Mouse (Mus musculus) retina, postnatal 7 days (tissue): ENCODE measurements around the gene Cbx4.

ENCODE experiments used
- DNase-seq: peaks from one replicate; pipeline ENCODE4 v3.0.0-alpha.2; 2012; ENCODE audit warnings: low read depth, low spot score

Cbx4 gene

GRCm38 (mm10) chr11:119084446-119085278, 1.4 kb downstream of the Cbx4 start:
- DNase-seq = no peak

DNA sequence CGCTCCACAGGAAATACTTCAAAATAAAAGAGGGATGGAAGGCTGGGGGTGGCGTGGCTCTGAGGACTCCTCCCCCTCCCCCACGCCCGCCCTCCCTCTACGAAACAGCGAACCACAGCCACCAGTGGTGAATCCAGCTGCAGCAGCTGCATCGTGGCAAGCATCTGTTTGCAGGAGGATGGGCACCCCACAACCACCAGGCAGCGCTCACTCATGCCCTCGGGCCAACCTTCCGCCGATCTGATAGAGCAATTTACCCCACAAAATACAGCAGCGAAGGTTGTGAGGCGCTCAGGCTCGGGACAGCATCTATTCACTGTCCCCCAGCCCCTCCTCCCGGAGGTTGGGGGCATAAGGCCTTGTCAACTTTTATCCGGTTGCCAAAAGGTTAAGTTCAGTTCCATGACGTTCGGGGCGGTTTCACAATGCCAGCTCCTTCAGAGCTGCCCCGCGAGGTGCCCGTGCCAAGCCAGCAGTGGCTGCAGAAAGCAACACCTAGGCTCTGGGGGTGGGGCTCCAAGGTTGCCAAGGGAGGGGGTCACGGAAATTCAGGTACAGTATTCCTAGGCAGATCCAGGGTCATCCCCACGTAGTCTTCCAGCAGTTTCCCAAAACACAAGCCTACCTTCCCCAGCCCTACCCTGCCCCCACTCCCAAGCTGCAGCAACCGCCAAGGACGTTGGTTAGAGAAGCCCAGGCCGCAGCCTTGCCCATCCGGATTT, 2.1 kb downstream of the Cbx4 start:
- no peak for DNase-seq

DNA sequence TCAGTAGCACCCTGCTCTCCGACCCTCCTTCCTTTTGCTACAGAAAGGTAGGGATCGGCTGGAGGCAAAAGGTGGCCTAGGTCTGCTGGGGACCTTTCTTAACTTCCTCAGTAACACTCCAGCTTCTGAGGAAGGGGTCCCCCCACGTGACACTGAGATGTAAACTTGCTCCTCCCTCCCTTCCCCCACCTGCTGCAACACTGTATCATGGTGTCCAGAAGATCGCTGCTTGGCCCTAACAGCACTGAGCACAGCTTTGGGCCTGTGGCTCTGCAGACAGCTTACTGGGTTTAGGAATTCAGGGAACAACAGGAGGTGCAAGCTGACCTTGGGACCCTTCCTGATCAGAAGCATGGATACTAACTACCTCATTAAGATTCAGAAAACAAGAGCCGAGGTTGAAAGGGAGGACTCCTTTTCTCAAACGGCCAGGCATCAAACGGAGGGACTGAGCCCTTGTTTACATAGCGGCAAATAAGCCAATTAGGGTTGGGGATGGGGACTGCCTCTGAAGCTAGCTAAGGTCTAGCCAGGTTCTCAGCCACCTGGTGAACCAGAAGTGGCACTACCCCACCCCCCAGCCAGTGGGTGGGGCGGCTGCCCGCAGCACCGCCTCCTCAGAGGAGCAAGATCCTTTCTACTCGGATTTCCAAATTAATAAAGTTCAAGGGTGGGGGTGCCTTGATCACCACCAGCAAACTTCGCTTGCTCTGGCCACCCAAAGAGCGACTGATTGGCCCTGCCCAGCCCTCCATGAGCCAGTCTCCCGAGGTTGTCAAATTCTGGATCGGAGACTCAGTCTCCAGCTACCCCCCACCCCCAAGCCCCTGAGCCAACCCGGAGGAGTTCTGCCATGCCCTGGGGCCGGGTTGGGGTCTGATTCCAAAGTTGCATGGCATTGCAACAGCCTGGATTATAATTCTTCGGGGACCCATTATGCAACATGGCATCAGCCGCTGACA, 3.1 kb downstream of the Cbx4 start:
- DNase-seq = no peak

DNA sequence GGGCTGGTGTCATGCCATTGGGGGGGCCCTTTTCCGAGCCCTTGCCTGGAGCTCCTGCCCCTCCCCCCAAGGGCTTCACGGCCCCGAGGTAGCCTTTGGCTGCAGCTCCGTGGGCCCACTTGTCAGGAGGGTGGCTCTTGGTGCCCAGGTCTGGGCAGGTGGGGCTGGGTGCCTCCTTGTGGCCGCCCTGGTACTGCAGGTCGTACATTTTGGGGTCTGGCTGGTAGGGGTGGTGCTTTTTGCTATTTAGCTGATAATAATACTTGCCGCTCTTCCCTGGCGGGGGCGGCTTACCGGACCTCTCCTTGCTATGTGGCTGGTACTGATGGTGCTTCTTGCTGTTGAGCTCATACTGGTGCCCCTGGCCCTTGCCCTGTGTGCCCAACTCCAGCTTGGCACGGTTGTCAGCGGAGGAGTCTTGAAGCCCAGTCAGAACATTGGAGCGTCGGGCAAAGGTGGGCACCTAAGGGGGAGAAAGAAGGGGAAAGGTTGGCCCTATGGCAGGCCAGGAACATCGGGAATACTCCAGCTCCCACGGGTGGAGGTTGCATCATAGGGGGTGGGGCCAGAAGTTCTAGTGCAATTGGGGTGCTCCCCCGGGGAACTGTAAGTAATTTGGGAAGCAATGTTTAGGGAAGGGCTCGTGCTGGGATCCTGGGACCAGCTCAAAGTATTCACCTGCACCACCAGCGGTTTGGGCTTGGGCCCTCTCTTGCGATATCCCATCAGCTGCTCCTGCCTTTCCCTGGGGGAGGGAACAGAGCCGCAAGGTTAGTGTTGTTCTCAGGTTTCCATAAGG, 4.0 kb downstream of the Cbx4 start:
- DNase-seq = no peak

GRCm38 (mm10) chr11:119081148-119081838, 4.7 kb downstream of the Cbx4 start:
- DNase-seq = no peak

DNA sequence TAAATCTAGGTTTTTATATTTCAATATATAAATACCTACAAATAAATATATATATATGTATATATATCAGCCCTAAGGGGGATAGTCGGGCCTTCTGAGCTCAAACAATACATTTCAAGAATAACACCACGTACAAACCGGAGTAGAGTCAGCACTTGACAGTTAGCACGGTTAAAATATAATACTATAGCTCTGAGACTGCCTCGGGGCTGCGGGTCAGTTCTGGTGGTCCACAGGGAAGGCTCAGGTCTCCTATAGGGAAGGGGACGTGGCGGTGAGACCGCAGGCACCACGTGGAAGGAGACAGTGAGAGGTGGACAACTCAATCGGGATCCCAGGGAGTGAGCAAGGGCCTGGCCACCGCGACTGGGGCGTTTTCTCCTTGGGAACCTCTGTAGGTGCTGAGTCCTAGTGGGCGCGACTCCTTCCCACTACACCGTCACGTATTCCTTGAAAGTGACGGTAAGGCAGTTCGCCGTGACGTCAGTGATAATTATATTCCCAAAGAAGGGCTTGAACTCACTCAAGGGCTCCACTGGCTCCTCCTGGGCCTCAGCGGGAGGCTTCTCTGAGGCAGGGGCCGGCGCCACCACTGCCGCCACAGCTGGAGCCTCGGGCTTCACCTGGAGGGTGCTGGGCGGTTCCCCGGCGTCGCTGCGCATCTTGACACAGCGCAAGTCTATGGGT, 5.4 kb downstream of the Cbx4 start:
- no peak for DNase-seq

DNA sequence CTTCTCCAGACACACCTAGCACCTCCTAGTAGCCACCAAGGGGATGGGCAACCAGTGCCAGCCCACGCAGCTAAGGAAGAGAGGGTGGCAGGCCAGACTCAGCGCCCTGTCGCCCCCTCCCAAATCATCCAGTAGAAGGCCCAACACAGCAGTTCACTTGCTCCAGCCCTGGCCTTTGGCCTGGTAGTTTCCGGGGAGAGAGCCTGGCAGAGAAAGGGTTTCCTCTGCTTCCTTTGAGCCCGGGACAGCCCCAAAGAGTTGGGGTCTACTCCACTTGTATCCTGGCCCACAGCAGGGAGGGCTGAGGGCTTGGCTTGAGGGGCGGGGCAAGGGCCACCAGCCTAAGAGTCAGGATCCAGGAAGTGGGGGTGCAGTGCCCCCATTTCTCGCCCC, 6.6 kb downstream of the Cbx4 start:
- DNase-seq = no peak

DNA sequence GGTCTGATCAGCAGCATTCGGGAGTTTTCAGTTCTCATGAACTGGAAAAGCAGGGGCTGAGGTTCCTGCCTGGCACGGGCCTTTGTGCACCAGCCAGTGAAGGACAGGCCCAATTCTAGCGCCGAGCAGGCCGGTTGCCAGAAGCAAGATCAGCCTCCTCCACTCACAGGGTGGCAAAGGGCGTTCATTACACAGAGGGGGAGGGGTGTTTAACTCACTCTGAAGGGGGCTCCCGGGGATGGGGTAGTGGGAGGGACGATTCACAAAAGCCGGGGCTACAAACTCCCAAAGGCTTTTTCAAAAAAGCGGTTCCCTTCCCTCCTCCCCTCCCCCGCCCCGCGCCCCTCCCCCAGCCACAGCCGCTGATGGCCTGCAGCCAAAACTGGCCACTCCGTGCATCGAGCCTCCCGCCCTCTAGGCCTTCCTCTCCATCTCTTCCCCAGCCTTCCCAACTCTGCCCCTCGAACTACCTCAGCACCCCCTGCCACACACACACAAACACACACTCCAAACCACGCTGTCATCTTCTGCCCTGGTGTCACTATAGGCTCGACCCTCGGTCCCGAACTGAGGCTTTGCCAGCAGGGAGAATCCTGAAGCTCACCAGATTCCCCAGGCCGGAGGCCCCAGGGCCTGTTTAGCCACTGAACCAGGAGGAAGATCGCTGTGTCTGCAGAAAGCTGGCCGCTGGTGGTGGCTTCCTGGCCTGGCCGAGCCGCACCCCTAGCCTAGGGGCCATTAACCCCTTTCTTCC, 7.2 kb downstream of the Cbx4 start:
- no peak for DNase-seq

DNA sequence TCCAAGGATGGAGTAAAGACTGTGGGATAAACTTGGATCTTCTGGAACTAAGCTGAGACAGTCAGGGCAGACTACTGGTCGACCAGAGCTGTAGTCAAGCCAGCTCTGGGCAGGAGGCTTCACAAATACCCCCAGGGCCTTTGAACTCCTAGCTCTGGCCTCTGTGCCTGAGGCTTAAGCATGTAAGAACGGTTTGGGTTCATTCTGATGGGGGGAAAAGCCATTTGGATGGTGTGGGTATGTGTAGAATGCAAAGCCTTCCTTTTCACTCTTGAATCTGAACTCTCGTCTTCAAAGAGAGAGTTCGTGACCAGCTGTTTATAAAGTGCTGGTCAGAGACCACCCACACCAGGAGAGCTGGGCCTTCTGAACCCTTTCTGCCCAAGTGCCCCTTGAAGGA, 8.3 kb downstream of the Cbx4 start:
- no peak for DNase-seq

DNA sequence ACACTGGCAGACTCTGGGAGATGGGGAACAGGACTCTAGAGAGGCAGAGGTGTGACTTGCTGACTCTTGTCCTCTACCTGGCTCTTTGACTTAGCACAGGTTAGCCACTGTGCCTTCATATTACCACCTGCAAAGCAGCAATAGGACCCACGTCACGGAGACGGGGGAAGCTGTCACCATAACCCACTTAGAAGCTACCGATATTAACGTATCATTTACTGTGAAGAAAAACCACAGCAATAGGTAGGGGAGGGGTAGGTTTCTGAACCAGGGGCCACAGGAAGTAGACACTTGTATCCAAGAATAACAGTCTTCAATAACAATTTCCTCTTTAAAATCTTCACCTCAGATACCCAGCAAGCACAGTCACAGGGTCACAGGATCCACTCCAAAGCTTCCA, 10.2 kb downstream of the Cbx4 start:
- DNase-seq = no peak

GRCm38 (mm10) chr11:119073876-119074433, 12.1 kb downstream of the Cbx4 start:
- no peak for DNase-seq

GRCm38 (mm10) chr11:119072986-119073385, 13.0 kb downstream of the Cbx4 start:
- no peak for DNase-seq

DNA sequence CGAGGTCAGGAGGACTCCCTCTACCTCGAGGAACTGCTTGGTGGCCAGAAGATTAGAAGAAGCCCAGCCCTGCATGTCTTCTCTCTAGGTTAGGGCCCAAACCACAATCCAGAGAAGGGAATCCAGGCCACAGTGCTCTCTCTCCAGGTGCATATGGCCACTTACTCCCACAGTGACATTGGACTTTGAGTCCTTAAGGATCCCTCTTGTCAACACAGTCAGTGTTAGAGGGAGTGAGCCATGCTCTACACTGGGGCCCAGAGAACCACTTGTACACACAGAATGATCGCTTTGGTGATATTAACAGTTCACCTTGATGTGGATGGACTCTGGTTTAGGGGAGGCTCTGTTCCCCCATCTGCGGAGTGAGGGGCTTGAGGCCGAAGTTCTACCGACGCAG, 13.8 kb downstream of the Cbx4 start:
- DNase-seq = no peak

DNA sequence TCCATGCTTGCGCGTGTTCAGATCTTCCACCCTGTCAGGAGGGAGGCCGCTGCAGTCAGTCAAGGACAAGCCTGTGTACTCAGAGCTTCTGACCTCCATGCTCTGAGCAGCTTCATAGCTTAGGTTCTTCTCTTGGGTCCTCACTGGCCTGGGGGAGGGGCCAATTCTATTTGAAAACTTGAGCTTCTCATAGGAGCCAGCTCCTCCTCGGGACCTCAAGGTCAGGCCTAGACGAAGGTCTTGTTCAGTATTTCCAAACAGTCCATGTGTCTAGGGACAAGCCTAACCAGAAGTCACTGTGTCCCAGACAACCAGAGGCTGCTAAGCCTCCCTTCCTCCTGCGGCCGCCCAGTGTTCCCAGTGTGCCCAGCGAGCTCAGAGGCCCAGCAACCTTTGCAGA, 19.2 kb downstream of the Cbx4 start:
- DNase-seq = no peak

DNA sequence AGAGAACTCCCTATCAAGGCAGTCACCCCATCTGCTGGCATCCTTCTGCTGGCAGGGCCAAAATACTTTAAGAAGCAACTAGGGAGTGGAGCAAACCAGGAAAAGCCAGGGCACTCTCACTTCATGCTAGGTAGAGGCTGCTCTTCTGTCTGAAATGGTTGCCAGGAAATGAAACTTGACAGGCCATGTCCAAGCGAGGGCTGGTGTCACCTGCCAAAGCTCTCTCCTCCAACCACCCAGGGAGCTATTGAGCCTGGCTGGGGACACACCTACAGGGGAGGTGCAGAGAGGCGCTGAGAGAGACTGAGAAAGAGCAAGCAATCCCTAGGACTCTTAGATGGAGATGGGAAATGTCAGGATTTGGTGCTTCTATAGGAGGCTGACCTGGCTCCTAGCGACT, 26.8 kb downstream of the Cbx4 start:
- DNase-seq = no peak

DNA sequence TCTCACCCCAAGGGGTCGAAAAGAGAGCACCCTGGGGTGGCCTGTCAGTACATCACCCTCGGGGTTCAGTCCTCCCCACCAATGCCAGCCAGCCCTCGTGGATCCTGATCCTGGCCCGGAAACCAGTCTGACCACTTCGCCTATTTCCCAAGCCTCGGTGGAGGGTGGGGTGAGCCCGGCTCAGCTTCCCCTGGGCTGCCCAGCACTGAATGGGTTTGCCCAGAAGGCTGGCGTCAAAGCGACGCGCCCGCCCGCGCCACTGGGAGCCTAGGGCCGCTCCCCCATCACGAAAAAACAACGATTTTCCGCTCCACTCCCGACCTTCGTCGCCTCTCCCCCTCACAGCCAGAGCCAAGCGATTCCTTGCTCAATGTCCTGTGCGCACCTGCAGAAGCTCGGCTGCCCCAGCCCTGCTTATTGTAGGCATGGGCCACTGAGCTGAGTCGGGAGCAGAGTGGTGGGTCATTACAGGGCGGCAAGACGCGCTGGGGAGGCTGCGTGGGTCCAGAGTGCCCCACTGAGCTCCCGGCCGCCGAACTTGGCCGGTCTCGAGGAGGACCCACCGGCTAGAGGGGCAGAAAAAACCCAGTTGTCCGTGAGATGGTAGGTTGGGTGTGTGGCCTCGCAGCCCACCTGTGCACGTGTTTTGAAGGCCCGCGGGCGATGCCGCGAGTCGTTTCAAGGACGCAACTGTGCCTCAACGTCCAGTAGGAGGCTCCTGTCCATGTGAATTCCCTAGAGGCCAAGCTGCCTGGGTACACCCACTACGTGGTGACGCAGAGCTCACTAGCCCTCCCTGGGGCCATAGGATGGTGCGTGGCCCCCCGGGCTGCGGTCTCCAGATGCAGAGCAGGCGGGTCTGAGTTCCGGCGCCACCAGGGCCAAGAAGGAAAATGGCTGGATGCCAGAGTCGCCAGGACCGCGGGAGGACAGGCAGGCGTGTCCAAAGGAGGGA, 27.7 kb downstream of the Cbx4 start:
- DNase-seq = no peak

- no peak for DNase-seq
These were observed 28.7 kb downstream of the Cbx4 start for GRCm38 (mm10) chr11:119057291-119057690.
